Mouse (Mus musculus) central nervous system, embryonic 18 days (tissue): ENCODE data around the gene Yif1a. TPM values are rescaled to one million over a fixed set of nuclear protein-coding genes. Genes with fewer than 3 reads are reported as not detected.

Experiments used
- polyA plus RNA-seq: library from polyadenylated mRNA; depleted of rRNA; stranded (reverse); fragments of >200 nt; gene quantifications from 2 replicates; pipeline ENCODE4 v1.2.3, GENCODE M21; 2012; rRNA removed

Gene Yif1a
- polyA plus RNA-seq, result 48.7 and 56.5 TPM in 2 replicates

DNA sequence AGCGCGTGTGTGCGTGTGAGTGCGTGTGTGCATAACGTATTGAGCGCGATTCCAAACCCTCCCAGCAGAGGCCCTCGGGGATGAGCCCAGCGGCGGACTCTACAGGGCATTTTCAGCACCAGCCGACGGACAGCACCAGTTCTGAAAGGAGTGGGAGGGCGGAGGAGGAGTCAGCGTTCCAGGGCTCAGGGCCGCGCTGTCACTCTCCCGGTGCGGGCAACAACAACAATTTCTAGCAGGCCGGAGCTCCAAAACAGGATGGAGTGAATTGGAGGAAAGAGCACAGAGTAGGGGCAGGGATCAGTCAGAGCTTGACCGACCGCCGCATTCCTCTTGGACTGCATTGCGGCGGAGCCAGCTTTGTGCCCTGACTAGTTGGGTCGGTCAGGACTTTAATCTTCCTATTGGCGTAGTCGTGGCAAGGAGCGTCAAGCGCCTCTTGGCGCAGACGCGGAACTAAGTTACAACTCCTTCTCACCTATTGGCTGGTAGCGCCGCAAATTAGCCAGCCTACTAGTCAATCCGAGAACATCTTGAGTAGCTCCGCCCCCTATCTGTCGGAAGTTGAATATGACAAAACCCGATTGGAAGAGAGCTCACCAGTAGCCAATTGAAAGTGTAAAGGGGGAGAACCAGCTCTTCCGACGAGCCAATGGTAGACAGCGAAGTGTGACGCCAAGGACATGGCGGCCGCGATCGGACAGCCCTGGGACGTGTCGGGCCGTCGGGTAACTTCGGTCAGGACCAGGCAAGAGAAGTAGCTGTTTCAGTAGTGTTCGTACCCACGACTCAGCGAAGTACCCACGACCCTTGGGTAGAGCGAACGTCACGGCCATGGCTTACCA is at the start of gene Yif1a:
Gene Yif1a (plus strand): TSS at position 655 of the 845 bp plus-strand sequence.

GRCm38 (mm10) chr19:5038709-5039156 is 49.6 kb upstream of the Yif1a start, which contains the start of the genes B4gat1 and AC124502.3:
B4gat1 (plus strand) TSS chr19:5038826.
AC124502.3 (plus strand) TSS chr19:5038891.

DNA sequence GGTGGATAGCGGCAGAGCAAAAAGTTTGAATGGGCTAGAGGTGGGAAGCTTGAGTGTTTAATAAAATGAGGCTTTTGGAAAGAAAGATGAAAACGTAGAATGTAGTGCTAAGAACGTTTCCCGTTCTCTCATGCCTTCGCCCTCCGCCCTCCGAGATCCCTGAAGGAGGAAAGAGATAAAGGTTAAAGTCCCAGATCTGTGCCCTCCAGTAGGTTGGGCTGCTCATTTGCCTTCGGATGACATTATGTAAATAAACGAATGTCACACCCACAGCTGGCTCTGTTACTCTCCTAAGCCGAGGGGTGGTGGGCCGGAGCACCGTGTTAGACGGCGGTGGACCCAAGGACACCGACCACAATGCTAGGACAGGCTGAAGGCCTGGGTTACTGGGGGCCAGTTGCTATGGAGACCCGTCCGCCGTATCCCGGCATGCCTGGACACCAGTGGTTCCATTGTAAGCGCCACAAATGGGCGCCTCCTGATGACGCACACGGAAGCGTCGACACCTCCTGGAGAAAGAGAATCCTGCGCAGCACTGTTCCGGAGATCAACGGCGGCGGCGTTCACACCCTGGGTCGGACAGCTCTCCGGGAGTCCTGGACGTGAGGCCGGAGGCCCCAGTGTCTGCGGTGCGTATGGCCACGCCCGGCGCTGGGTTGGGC is 47.3 kb upstream of the Yif1a start, which contains the start of gene Brms1:
Gene Brms1 (plus strand): TSS at position 493 of the 662 bp plus-strand sequence.

GRCm38 (mm10) chr19:5050047-5050905 is 38.1 kb upstream of the Yif1a start, which contains the start of gene Rin1:
Rin1 (plus strand) TSS chr19:5050481.

DNA sequence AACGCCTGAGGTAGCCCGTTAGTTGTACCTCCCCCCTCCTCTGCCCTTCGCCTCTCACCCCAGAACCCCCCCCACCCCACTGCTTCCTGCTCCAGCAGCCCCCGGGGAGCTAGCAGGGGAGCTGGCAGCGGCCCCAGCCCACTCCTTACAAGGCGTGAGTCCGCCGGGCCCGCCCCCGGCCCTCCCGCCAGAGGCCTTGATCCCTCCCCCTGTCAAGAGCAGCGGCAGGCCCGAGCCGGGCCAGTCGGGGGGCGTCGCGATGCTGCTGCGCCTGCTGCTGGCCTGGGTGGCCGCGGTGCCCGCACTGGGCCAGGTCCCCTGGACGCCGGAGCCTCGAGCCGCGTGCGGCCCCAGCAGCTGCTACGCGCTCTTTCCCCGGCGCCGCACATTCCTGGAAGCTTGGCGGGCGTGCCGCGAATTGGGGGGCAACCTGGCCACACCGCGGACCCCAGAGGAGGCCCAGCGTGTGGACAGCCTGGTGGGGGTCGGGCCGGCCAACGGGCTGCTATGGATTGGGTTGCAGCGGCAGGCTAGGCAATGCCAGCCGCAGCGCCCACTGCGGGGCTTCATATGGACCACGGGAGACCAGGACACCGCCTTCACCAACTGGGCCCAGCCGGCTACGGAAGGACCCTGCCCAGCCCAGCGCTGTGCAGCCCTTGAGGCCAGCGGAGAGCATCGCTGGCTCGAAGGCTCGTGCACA is 20.3 kb upstream of the Yif1a start, which contains the start of gene Cd248:
Gene Cd248 (plus strand): TSS at position 212 of the 703 bp plus-strand sequence.

GRCm38 (mm10) chr19:5085145-5085863 is 3.0 kb upstream of the Yif1a start, which contains the start of gene Tmem151a:
Tmem151a (minus strand) TSS chr19:5085531.

GRCm38 (mm10) chr19:5098363-5099143 is 10.2 kb downstream of the Yif1a start, which contains the start of gene Cnih2:
Cnih2 (minus strand) TSS chr19:5098521.

GRCm38 (mm10) chr19:5106731-5107191 is 18.4 kb downstream of the Yif1a start, which contains the start of gene Rab1b:
Rab1b (minus strand) TSS chr19:5107072.

GRCm38 (mm10) chr19:5118384-5118698 is 30.0 kb downstream of the Yif1a start, which contains the start of gene Klc2:
Klc2 (minus strand) TSS chr19:5118560.

Other genes with a start within 250 kb of the Yif1a start
- gene Ccs, start 249.2 kb upstream of the Yif1a start, polyA plus RNA-seq, result 42.6 and 45.4 TPM in 2 replicates
- gene Ccdc87, start 249.2 kb upstream of the Yif1a start, polyA plus RNA-seq, result 0.95 and 0.98 TPM in 2 replicates
- 77.2 and 77.8 TPM in 2 replicates for gene Ctsf, start 233.4 kb upstream of the Yif1a start, polyA plus RNA-seq
- gene Actn3, start 210.6 kb upstream of the Yif1a start, polyA plus RNA-seq, result 1.1 and 2.5 TPM in 2 replicates
- gene Zdhhc24, start 209.9 kb upstream of the Yif1a start, polyA plus RNA-seq, result 34.2 and 37.1 TPM in 2 replicates
- gene Bbs1, start 181.9 kb upstream of the Yif1a start, polyA plus RNA-seq, result 19.7 and 23.0 TPM in 2 replicates
- gene Dpp3, start 160.3 kb upstream of the Yif1a start, polyA plus RNA-seq, result 89.2 and 90.6 TPM in 2 replicates
- 11.6 and 14.6 TPM in 2 replicates for gene Peli3, start 145.4 kb upstream of the Yif1a start, polyA plus RNA-seq
- 93.3 and 102 TPM in 2 replicates for gene Mrpl11, start 126.4 kb upstream of the Yif1a start, polyA plus RNA-seq
- gene Npas4, start 98.2 kb upstream of the Yif1a start, polyA plus RNA-seq, result 7.7 and 9.5 TPM in 2 replicates
- gene Slc29a2, start 64.7 kb upstream of the Yif1a start, polyA plus RNA-seq, result 39.3 and 39.8 TPM in 2 replicates
- 56.5 and 59.7 TPM in 2 replicates for gene B4gat1, start 49.7 kb upstream of the Yif1a start, polyA plus RNA-seq
- gene AC124502.3, start 49.6 kb upstream of the Yif1a start, polyA plus RNA-seq, result 3.2 TPM in 2 replicates
- gene Brms1, start 47.2 kb upstream of the Yif1a start, polyA plus RNA-seq, result 24.9 and 25.9 TPM in 2 replicates
- 3.1 and 3.9 TPM in 2 replicates for gene Rin1, start 38.1 kb upstream of the Yif1a start, polyA plus RNA-seq
- gene Cd248, start 20.5 kb upstream of the Yif1a start, polyA plus RNA-seq, result 8.3 and 9.9 TPM in 2 replicates
- gene Tmem151a, start 3.0 kb upstream of the Yif1a start, polyA plus RNA-seq, result 24.0 and 25.4 TPM in 2 replicates
- gene Cnih2, start 10.0 kb downstream of the Yif1a start, polyA plus RNA-seq, result 463 and 505 TPM in 2 replicates
- gene Rab1b, start 18.5 kb downstream of the Yif1a start, polyA plus RNA-seq, result 152 and 160 TPM in 2 replicates
- gene Klc2, start 30.0 kb downstream of the Yif1a start, polyA plus RNA-seq, result 104 and 108 TPM in 2 replicates
- gene Pacs1, start 184.6 kb downstream of the Yif1a start, polyA plus RNA-seq, result 50.6 and 57.1 TPM in 2 replicates
- 142 and 151 TPM in 2 replicates for gene Sf3b2, start 206.9 kb downstream of the Yif1a start, polyA plus RNA-seq
- 38.8 and 47.3 TPM in 2 replicates for gene Gal3st3, start 209.8 kb downstream of the Yif1a start, polyA plus RNA-seq
- not detected in 2 replicates for gene Catsper1, start 247.2 kb downstream of the Yif1a start, polyA plus RNA-seq